Mouse (Mus musculus): ENCODE data around the gene Kcnip2. TPM values are rescaled to one million over a fixed set of nuclear protein-coding genes. Genes with fewer than 3 reads are reported as not detected.
A peak's percentile ranks its signal among the peaks of the same experiment; 100 is the strongest.

The Kcnip2 gene
- polyA plus RNA-seq (2015; fragmentation: Nextera tagmentation; extraction: Ambion mirVana) = 2.8 and 3.0 TPM in 2 replicates

- Histone ChIP-seq H3K27me3 (peaks cover 20% of the 10 kb centered on the region; the same call in 1 of the 2 replicates), H3K9ac (replicated peaks) (peak within 1 kb of the TSS; percentile 71), H3K9me3 (no peaks in the 10 kb centered on the region), H3K4me2 (replicated peaks) (peak within 1 kb of the TSS; percentile 92), H3K4me3 (replicated peaks) (peak within 1 kb of the TSS; percentile 45), H3K36me3 (peaks cover 14% of the 10 kb centered on the region), H3K27ac (0 out of 2 replicates have a peak within 1 kb of the TSS, but pooled peaks have one; percentile 5), H3K4me1 (replicated peaks) (peaks cover 39% of the 10 kb centered on the region)
- WGBS = under 1% methylated on average over 29 of the region's 29 CpGs
- ATAC-seq = peak; percentile 51
Measured at GRCm38 (mm10) chr19:45815831-45816405, at the start of gene Kcnip2. Gene Kcnip2, minus strand, starts transcription at chr19:45816061.

DNA sequence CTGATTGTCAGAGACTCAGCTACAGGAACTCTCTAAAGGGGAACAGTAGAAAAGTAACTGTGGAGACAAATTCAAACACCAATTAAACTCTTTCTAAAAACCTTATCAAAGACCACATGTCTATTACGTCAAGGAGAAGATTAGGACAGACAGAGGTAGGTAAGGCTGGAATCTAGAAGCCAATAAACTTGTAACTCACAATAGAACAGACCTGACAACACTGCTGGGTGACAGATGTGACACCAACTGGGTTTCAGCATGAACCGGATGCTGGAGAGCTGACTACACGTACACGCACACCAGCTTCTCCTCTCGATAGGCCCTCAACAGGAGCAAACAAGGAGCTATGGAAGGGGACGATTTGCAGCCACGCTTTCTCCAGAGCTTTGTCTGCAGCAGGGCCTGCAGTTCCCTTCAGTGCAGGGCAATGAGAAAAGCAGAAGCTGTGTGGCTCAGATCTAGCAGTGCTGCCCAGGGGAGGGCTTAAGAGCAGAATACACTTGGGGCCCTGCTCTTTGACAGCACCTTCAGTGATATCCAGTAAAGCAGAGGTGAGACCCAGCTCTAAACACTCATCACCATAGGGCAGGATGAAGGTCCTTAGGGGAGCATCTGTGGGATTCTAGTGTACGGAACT, 39.5 kb upstream of the Kcnip2 start:
- Histone ChIP-seq H3K36me3 (no peaks in the 10 kb centered on the region), H3K4me2 (replicated peaks) (no peak overlapping the region), H3K27me3 (no peaks in the 10 kb centered on the region), H3K9me3 (no peaks in the 10 kb centered on the region), H3K4me3 (replicated peaks) (no peak overlapping the region), H3K9ac (replicated peaks) (no peak overlapping the region), H3K27ac (no peak overlapping the region), H3K4me1 (replicated peaks) (0 out of 2 replicates have a peak, but pooled peaks cover 4% of the 10 kb centered on the region)
- 76% methylated on average over 8 of the region's 8 CpGs for WGBS
- no peak for ATAC-seq

DNA sequence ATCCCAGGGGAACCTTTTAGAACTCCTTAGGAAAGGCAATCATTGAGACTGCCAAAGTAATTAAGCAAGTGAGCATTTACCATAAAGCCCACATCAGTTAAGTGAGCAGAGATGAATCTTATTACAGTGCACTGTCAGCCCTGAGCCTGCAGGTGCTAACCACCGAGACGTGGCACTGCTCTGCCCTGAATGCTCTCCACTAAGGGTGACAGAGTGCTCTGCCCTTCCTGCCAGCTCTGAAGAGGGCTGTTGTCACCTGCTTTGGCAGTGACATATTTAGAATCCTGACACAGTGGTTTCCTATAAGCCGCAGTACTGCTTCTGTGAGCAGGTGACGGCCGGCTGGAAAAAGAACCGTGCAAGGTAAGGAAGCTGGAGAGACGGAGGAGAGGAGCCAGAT, 38.7 kb upstream of the Kcnip2 start:
- Histone ChIP-seq H3K36me3 (no peaks in the 10 kb centered on the region), H3K27me3 (no peaks in the 10 kb centered on the region), H3K9ac (replicated peaks) (no peak overlapping the region), H3K27ac (no peak overlapping the region), H3K9me3 (no peaks in the 10 kb centered on the region), H3K4me1 (replicated peaks) (0 out of 2 replicates have a peak, but pooled peaks cover 4% of the 10 kb centered on the region), H3K4me2 (replicated peaks) (no peak overlapping the region), H3K4me3 (replicated peaks) (no peak overlapping the region)
- ATAC-seq = no peak
- 79% methylated on average over 7 of the region's 7 CpGs for WGBS

GRCm38 (mm10) chr19:45847733-45848093, 31.9 kb upstream of the Kcnip2 start:
- Histone ChIP-seq H3K9ac (replicated peaks) (no peak overlapping the region), H3K4me3 (replicated peaks) (no peak overlapping the region), H3K9me3 (no peaks in the 10 kb centered on the region), H3K27ac (no peak overlapping the region), H3K36me3 (no peaks in the 10 kb centered on the region), H3K4me1 (replicated peaks) (0 out of 2 replicates have a peak, but pooled peaks cover 14% of the 10 kb centered on the region), H3K27me3 (no peaks in the 10 kb centered on the region), H3K4me2 (replicated peaks) (no peak overlapping the region)
- WGBS = 88% methylated on average over 4 of the region's 4 CpGs
- no peak for ATAC-seq

GRCm38 (mm10) chr19:45847016-45847732, 31.3 kb upstream of the Kcnip2 start:
- Histone ChIP-seq H3K4me1 (replicated peaks) (0 out of 2 replicates have a peak, but pooled peaks cover 14% of the 10 kb centered on the region), H3K36me3 (no peaks in the 10 kb centered on the region), H3K9ac (replicated peaks) (no peak overlapping the region), H3K27me3 (no peaks in the 10 kb centered on the region), H3K9me3 (no peaks in the 10 kb centered on the region), H3K4me2 (replicated peaks) (no peak overlapping the region), H3K4me3 (replicated peaks) (no peak overlapping the region), H3K27ac (no peak overlapping the region)
- ATAC-seq = no peak
- WGBS = 94% methylated on average over 3 of the region's 3 CpGs

GRCm38 (mm10) chr19:45844209-45844608, 28.3 kb upstream of the Kcnip2 start:
- no peak for ATAC-seq
- WGBS = 40% methylated on average over 3 of the region's 3 CpGs
- Histone ChIP-seq H3K9me3 (no peaks in the 10 kb centered on the region), H3K27ac (no peak overlapping the region), H3K4me3 (replicated peaks) (no peak overlapping the region), H3K4me2 (replicated peaks) (no peak overlapping the region), H3K4me1 (replicated peaks) (0 out of 2 replicates have a peak, but pooled peaks cover 14% of the 10 kb centered on the region), H3K36me3 (no peaks in the 10 kb centered on the region), H3K27me3 (no peaks in the 10 kb centered on the region), H3K9ac (replicated peaks) (no peak overlapping the region; the same call in 1 of the 2 replicates)

GRCm38 (mm10) chr19:45843424-45843823, 27.6 kb upstream of the Kcnip2 start:
- Histone ChIP-seq H3K9ac (replicated peaks) (peak overlapping the region; percentile 32; the same call in 1 of the 2 replicates), H3K36me3 (no peaks in the 10 kb centered on the region), H3K27ac (no peak overlapping the region), H3K9me3 (no peaks in the 10 kb centered on the region), H3K27me3 (no peaks in the 10 kb centered on the region), H3K4me1 (replicated peaks) (0 out of 2 replicates have a peak, but pooled peaks cover 14% of the 10 kb centered on the region), H3K4me3 (replicated peaks) (no peak overlapping the region), H3K4me2 (replicated peaks) (no peak overlapping the region)
- no peak for ATAC-seq
- WGBS = 45% methylated on average over 10 of the region's 10 CpGs

GRCm38 (mm10) chr19:45837050-45837994, 21.5 kb upstream of the Kcnip2 start:
- 85% methylated on average over 12 of the region's 12 CpGs for WGBS
- Histone ChIP-seq H3K4me3 (replicated peaks) (no peak overlapping the region), H3K9me3 (no peaks in the 10 kb centered on the region), H3K4me2 (replicated peaks) (no peak overlapping the region), H3K4me1 (replicated peaks) (no peaks in the 10 kb centered on the region), H3K27ac (no peak overlapping the region), H3K36me3 (no peaks in the 10 kb centered on the region), H3K9ac (replicated peaks) (no peak overlapping the region), H3K27me3 (no peaks in the 10 kb centered on the region)
- no peak for ATAC-seq

DNA sequence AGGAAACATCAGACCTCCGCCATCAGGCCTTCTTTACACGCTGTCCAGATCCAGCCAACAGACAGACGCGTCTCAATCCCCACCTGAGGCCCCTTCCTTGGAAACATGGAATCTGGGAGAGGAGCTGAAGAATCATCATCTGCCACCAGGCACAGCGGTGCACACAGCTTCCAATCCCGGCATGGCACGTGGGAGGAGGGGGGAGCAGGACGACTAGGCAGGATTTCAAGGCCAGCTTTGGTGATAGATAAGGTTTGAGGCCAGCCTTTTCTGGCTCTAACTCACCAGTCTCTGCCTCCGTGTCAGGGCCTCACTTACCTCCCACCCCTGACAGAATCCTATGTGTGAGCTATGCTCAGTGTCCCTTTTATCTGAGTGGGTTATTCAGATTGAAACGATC, 19.6 kb upstream of the Kcnip2 start:
- no peaks in the 10 kb centered on the region for H3K4me1 ChIP-seq (replicated peaks)
- H3K9ac ChIP-seq (replicated peaks) = no peak overlapping the region
- ATAC-seq = no peak
- H3K4me3 ChIP-seq (replicated peaks) = no peak overlapping the region
- no peak overlapping the region for H3K27ac ChIP-seq
- no peak overlapping the region for H3K4me2 ChIP-seq (replicated peaks)
- 83% methylated on average over 10 of the region's 10 CpGs for WGBS
- no peaks in the 10 kb centered on the region for H3K27me3 ChIP-seq
- H3K9me3 ChIP-seq = no peaks in the 10 kb centered on the region
- no peaks in the 10 kb centered on the region for H3K36me3 ChIP-seq

GRCm38 (mm10) chr19:45833665-45834064, 17.8 kb upstream of the Kcnip2 start:
- no peaks in the 10 kb centered on the region for H3K27me3 ChIP-seq
- H3K9ac ChIP-seq (replicated peaks) = no peak overlapping the region
- H3K4me1 ChIP-seq (replicated peaks) = no peaks in the 10 kb centered on the region
- H3K4me3 ChIP-seq (replicated peaks) = no peak overlapping the region
- no peak overlapping the region for H3K4me2 ChIP-seq (replicated peaks)
- no peaks in the 10 kb centered on the region for H3K9me3 ChIP-seq
- WGBS = 83% methylated on average over 10 of the region's 10 CpGs
- no peak for ATAC-seq
- no peaks in the 10 kb centered on the region for H3K36me3 ChIP-seq
- no peak overlapping the region for H3K27ac ChIP-seq

- ATAC-seq = no peak
- WGBS = 64% methylated on average over 2 of the region's 2 CpGs
Measured at GRCm38 (mm10) chr19:45830679-45831078, 14.8 kb upstream of the Kcnip2 start.

More at GRCm38 (mm10) chr19:45830679-45831078, 14.8 kb upstream of the Kcnip2 start:
- Histone ChIP-seq H3K9me3 (no peaks in the 10 kb centered on the region), H3K4me1 (replicated peaks) (no peaks in the 10 kb centered on the region), H3K27me3 (no peaks in the 10 kb centered on the region), H3K27ac (no peak overlapping the region), H3K36me3 (0 out of 2 replicates have a peak, but pooled peaks cover 3% of the 10 kb centered on the region), H3K9ac (replicated peaks) (no peak overlapping the region), H3K4me3 (replicated peaks) (no peak overlapping the region), H3K4me2 (replicated peaks) (no peak overlapping the region)

Measured in midbrain, embryonic 13.5 days (tissue).